Mouse (Mus musculus) midbrain, embryonic 11.5 days (tissue): ENCODE measurements around the gene Gm10234. TPM values are rescaled to one million over a fixed set of nuclear protein-coding genes. Genes with fewer than 3 reads are reported as not detected.

Experiments
- ATAC-seq: fragments of 200-750 bp; cut with Nextera tagmentation; 2 replicates; pipeline ENCODE4 v1.8.0; 2017; ENCODE audit warnings: moderate TSS enrichment, moderate library complexity; ENCODE audit not compliant: low FRiP score
- DNase-seq: peaks from one replicate; pipeline ENCODE4 v3.0.0; 2015; ENCODE audit warnings: low spot score; ENCODE audit errors: missing footprints
- H3K27ac ChIP-seq: fragments of 300-500 bp; sonication (generic); 2 replicates; pipeline ENCODE4 v1.5.1; 2014; ENCODE audit warnings: low read depth, low read length
- H3K27me3 ChIP-seq: fragments of 300-500 bp; sonication (generic); 2 replicates; pipeline ENCODE4 v1.6.1; 2014; ENCODE audit warnings: mild to moderate bottlenecking, low read length, moderate library complexity, mixed read lengths; ENCODE audit not compliant: control insufficient read depth, insufficient read depth
- H3K36me3 ChIP-seq: fragments of 300-500 bp; sonication (generic); 2 replicates; pipeline ENCODE4 v1.6.1; 2014; ENCODE audit warnings: mild to moderate bottlenecking, low read length, moderate library complexity, mixed read lengths; ENCODE audit not compliant: control insufficient read depth, insufficient read depth
- H3K4me1 ChIP-seq: fragments of 300-500 bp; sonication (generic); 2 replicates; pipeline ENCODE4 v1.6.1; 2014; ENCODE audit warnings: low read length; ENCODE audit not compliant: control insufficient read depth, insufficient read depth
- H3K4me2 ChIP-seq: fragments of 300-500 bp; sonication (generic); 2 replicates; pipeline ENCODE4 v1.6.1; 2014; ENCODE audit warnings: mild to moderate bottlenecking, moderate library complexity
- H3K4me3 ChIP-seq: fragments of 300-500 bp; sonication (generic); 2 replicates; pipeline ENCODE4 v1.5.1; 2014; ENCODE audit warnings: low read depth, low read length
- H3K9ac ChIP-seq: fragments of 300-500 bp; sonication (generic); 2 replicates; pipeline ENCODE4 v1.6.1; 2014; ENCODE audit warnings: low read length
- H3K9me3 ChIP-seq: fragments of 300-500 bp; sonication (generic); 2 replicates; pipeline ENCODE4 v1.6.1; 2016; ENCODE audit warnings: low read length; ENCODE audit not compliant: control insufficient read depth
- WGBS: fragments of 180-500 bp; shearing (Covaris S2); extraction: QIAGEN DNeasy Blood & Tissue Kit; methylation state at CpG from one replicate; pipeline ENCODE4 v1.1.7; 2014; 5-methylcytosine and 5-hydroxymethylcytosine counted together
- polyA plus RNA-seq: library from polyadenylated mRNA; unstranded; fragments of >200 nt; fragmentation: Nextera tagmentation; extraction: Ambion mirVana; gene quantifications from 2 replicates; pipeline ENCODE4 v1.2.1, GENCODE M21; 2014

Gm10234 gene
- polyA plus RNA-seq, 1 experiment from 2014 or later, result not detected

DNA sequence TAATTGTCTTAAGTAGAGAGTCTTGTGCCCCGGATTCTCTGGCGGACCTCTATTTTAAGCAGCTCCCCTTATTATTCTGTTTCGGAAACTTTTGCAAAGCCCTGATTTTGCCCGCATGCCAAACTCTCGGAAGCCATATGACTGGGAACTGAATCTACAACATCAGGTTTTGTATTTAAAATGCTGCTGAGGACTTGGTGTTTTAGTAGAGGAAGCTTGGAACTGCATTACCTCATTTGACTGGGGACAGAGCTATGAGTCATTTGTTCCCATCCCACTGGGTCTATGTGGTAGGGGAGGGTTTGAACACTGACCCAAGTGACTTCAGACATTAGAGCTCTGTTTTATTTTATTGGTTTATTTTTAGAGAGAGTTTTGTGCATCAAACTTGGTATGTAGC lies 38.2 kb downstream of the Gm10234 start:
- Histone ChIP-seq H3K9me3 (no peaks in the 10 kb centered on the region), H3K4me1 (no peaks in the 10 kb centered on the region), H3K36me3 (no peaks in the 10 kb centered on the region), H3K9ac (no peak overlapping the region), H3K4me3 (no peak overlapping the region), H3K27ac (no peak overlapping the region), H3K4me2 (no peak overlapping the region), H3K27me3 (no peaks in the 10 kb centered on the region)
- ATAC-seq (no peak), DNase-seq (no peak)
- 90% methylated on average over 5 of the region's 5 CpGs for WGBS

DNA sequence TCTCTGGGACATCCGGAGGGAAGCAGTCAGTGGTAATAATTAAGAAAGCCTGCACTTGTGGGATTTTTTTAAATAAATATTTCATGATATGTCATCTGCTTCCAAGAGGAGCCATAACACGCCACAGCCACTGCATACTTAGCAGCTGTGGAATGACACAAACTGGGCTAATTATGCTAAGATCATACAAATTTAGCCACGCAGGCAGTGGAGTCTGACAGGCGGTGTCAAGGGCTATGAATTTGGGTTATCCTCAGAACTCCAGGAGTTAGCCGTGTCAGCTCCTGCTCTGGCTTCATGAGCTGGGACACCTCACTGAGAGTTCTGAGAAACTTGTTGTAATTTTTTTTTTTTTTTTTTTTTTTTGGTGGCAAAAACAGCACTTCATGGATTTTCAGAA lies 40.8 kb downstream of the Gm10234 start:
- ATAC-seq (no peak), DNase-seq (no peak)
- Histone ChIP-seq H3K9me3 (no peaks in the 10 kb centered on the region), H3K4me3 (no peak overlapping the region), H3K9ac (no peak overlapping the region), H3K36me3 (no peaks in the 10 kb centered on the region), H3K4me2 (no peak overlapping the region), H3K4me1 (no peaks in the 10 kb centered on the region), H3K27me3 (no peaks in the 10 kb centered on the region), H3K27ac (no peak overlapping the region)
- WGBS, result 90% methylated on average over 5 of the region's 5 CpGs

DNA sequence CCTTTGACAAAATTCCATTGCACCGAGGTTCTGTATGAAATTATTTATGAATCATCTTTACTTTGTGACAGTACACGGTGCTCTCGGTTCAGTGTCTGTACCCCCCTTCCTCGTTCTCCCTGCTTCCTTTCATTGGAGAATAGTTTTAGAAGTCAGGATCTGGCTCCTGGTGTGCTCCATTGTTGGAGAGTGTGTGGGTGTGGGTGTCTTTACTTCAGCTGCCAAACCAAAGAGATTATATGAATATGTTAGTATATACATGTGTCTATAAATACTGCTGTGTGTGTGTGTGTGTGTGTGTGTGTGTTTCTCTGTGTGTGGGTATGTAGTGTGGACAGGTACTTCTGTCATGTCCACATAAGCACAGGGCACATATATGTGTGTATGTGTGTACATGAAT lies 49.9 kb downstream of the Gm10234 start:
- DNase-seq (no peak), ATAC-seq (no peak)
- 77% methylated on average over 4 of the region's 4 CpGs for WGBS
- H3K4me2 ChIP-seq, result no peak overlapping the region
- no peaks in the 10 kb centered on the region for H3K9me3 ChIP-seq
- H3K36me3 ChIP-seq, result no peaks in the 10 kb centered on the region
- H3K27me3 ChIP-seq, result no peaks in the 10 kb centered on the region
- no peak overlapping the region for H3K4me3 ChIP-seq
- H3K4me1 ChIP-seq, result no peaks in the 10 kb centered on the region
- no peak overlapping the region for H3K27ac ChIP-seq
- no peak overlapping the region for H3K9ac ChIP-seq

Other genes starting within 250 kb of the Gm10234 start
- gene Kbtbd8, start 204.9 kb upstream of the Gm10234 start, polyA plus RNA-seq, result 10.1 TPM in 2 replicates